Mouse (Mus musculus) ES-E14 (cell line): ENCODE results near the gene Prss56.

ENCODE experiments used
- CHD2 ChIP-seq: IDR thresholded peaks from 2 replicates; pipeline ENCODE4 v1.6.1; 2014; ENCODE audit warnings: mild to moderate bottlenecking, low read depth, low read length, inconsistent platforms
- HCFC1 ChIP-seq: IDR thresholded peaks from 2 replicates; pipeline ENCODE4 v1.6.1; 2012; ENCODE audit warnings: low read length, inconsistent platforms, borderline replicate concordance; ENCODE audit not compliant: insufficient read depth
- MAFK ChIP-seq: IDR thresholded peaks from 2 replicates; pipeline ENCODE4 v1.6.1; 2014; ENCODE audit warnings: mild to moderate bottlenecking, low read depth, low read length, inconsistent platforms; ENCODE audit not compliant: insufficient read depth
- ZC3H11A ChIP-seq: IDR thresholded peaks from 2 replicates; pipeline ENCODE4 v1.6.1; 2012; ENCODE audit warnings: low read depth, mild to moderate bottlenecking, inconsistent platforms, low read length, borderline replicate concordance
- ZNF384 ChIP-seq: IDR thresholded peaks from 2 replicates; pipeline ENCODE4 v1.6.1; 2012; ENCODE audit warnings: low read depth, low read length, inconsistent platforms

DNA sequence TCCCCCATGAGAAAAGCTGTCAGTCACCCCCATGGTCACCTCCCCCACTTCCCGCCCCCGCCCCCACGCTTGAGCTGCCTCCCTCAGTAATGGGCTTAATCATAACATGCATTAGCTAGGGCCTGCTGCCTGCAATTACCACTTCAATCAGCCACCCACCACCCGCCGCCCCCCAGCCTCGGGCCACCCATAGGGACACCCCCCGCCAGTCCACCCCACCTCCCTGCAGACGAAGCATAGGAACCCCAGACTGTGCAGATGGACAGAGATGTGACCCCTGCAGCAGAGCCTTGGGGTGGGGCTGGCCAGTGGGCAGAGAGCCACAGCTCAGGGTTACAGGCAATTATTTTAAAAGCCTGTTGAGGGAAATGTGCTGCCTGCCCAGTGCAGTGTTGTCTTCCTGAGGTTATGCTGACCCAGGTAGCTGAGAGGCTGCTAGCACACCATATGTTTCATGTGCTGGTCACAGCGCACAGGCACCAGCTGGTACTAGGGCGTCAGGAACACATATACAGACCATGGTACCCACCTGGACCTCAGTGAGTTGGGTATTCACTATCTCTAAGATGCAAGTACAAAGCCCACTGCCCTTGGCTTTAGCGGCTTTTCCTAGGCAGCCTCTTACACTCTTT is 18.8 kb upstream of the Prss56 start:
- TF ChIP-seq CHD2 (no peak), MAFK (no peak), ZC3H11A (no peak), HCFC1 (no peak), ZNF384 (no peak)
